Mouse (Mus musculus): ENCODE data around the gene Obox5. TPM values are rescaled to one million over a fixed set of nuclear protein-coding genes. Genes with fewer than 3 reads are reported as not detected.

Gene Obox5
- polyA plus RNA-seq (2014; fragmentation: Illumina TruSeq; extraction: RNeasy Lipid Tissue Mini Kit (QIAGEN cat#74804); ENCODE audit: low read depth, low replicate concordance), result not detected

DNA sequence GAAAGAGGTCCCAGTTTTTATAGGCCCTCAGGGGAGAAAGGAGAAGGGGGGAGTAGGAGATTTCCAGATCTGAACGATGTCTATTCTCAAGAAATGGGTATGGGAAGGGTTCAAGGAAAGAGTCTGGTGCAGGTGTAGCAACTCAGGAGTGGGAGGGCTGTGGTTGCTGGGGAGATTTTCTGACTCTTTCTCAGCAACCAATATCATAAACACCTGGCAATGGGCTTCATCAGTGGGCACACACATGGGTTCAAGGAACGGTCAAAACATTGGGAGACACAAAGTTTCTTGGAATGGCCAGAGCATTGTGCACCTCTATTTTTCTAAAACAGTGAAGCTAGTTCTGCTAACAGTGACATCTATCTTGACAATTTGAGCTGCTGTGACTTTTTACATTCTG, at the start of gene Obox5:
TSS of gene Obox5 (plus strand) at position 301 of the 400 bp plus-strand sequence.

Other genes starting within 250 kb of the Obox5 start
- gene Obox3, start 110.2 kb upstream of the Obox5 start, polyA plus RNA-seq (2014; fragmentation: Illumina TruSeq; extraction: RNeasy Lipid Tissue Mini Kit (QIAGEN cat#74804); ENCODE audit: low read depth, low replicate concordance), result not detected
- gene Obox6, start 89.5 kb downstream of the Obox5 start, polyA plus RNA-seq (2014; fragmentation: Illumina TruSeq; extraction: RNeasy Lipid Tissue Mini Kit (QIAGEN cat#74804); ENCODE audit: low read depth, low replicate concordance), result not detected
- gene Crx, start 129.8 kb downstream of the Obox5 start, polyA plus RNA-seq (2014; fragmentation: Illumina TruSeq; extraction: RNeasy Lipid Tissue Mini Kit (QIAGEN cat#74804); ENCODE audit: low read depth, low replicate concordance), result not detected
- not detected for gene Crxos, start 132.5 kb downstream of the Obox5 start, polyA plus RNA-seq (2014; fragmentation: Illumina TruSeq; extraction: RNeasy Lipid Tissue Mini Kit (QIAGEN cat#74804); ENCODE audit: low read depth, low replicate concordance)
- 298 TPM for gene Selenow, start 172.3 kb downstream of the Obox5 start, polyA plus RNA-seq (2014; fragmentation: Illumina TruSeq; extraction: RNeasy Lipid Tissue Mini Kit (QIAGEN cat#74804); ENCODE audit: low read depth, low replicate concordance)
- 143 TPM for gene Nop53, start 195.9 kb downstream of the Obox5 start, polyA plus RNA-seq (2014; fragmentation: Illumina TruSeq; extraction: RNeasy Lipid Tissue Mini Kit (QIAGEN cat#74804); ENCODE audit: low read depth, low replicate concordance)
- 52.6 TPM for gene Ehd2, start 217.4 kb downstream of the Obox5 start, polyA plus RNA-seq (2014; fragmentation: Illumina TruSeq; extraction: RNeasy Lipid Tissue Mini Kit (QIAGEN cat#74804); ENCODE audit: low read depth, low replicate concordance)